Mouse (Mus musculus) bone marrow macrophage, adult 2 months (primary cell): ENCODE data around the gene Enkur.

ENCODE experiments used
- CTCF ChIP-seq: IDR thresholded peaks from 2 replicates; pipeline ENCODE4 v1.5.1; 2012; ENCODE audit warnings: low read depth, mild to moderate bottlenecking, low read length, moderate library complexity
- POLR2A ChIP-seq: IDR thresholded peaks from 2 replicates; pipeline ENCODE4 v1.6.1; 2012; ENCODE audit warnings: mild to moderate bottlenecking, low read depth, low read length, borderline replicate concordance

GRCm38 (mm10) chr2:21142616-21143015 lies 62.5 kb downstream of the Enkur start:
- no peak for TF ChIP-seq POLR2A
- TF ChIP-seq CTCF: no peak
